Mouse (Mus musculus) cerebellum, adult 2 months (tissue): ENCODE data around the gene Crlf3.

ENCODE experiments used
- CTCF ChIP-seq: fragments of 200-500 bp; IDR thresholded peaks from 2 replicates; pipeline ENCODE4 v1.5.1; 2011; ENCODE audit warnings: low read depth, mild to moderate bottlenecking, control low read depth, low read length, moderate library complexity, borderline replicate concordance; ENCODE audit not compliant: insufficient read depth
- POLR2A ChIP-seq: fragments of 200-500 bp; IDR thresholded peaks from 2 replicates; pipeline ENCODE4 v1.6.1; 2011; ENCODE audit warnings: low read length, control low read depth, borderline replicate concordance; ENCODE audit not compliant: insufficient read depth

DNA sequence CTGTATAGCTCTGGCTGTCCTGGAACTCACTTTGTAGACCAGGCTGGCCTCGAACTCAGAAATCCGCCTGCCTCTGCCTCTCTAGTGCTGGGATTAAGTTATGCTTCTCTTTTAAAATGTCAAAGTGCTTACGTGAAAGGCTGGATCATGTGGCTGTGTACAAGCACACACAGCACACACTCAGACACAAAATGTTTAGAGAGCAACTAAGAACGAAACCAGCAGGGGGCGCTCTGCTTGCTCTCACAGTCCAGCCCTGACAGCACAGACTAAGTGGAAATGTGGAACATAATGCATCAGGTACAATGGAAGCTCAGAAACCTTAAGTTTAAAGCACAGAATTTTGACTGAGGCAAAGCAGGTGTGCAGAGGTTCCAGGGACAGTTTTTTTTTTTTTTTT is 6.1 kb upstream of the Crlf3 start:
- TF ChIP-seq POLR2A (no peak), CTCF (peak; percentile 80)
